In the genomic region with DNA sequence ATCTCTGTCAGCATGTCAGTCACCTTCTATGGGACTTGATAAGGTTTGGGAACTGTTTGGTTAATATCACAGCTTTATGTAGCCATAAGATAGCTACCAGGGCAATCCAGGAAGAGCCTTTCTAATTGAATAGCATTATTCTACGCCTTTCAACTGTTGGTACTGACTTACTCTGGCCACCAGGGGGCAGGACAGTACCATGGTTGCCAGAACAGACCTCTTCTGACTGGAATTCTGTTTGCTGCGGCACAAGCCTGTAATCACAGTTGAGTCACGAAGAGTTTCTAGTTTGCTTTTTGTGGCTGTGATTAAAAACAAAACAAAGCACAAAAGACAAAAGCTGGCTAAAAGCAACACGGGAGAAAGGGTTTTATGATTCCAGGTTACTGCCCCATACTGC, we compare ENCODE assay signal across 1 mouse cellular context.
TF ChIP-seq lines count a peak whose summit lies in the region.

No protein-coding gene starts in this region.

TF ChIP-seq in MEL, 35 proteins besides CTCF, POLR2A, EP300 and RAD21 (continued from another document):
- TF ChIP-seq MXI1 (IDR thresholded peaks at IDR 0.05; ENCODE audit: low read depth, low read length) (no peak), POLR2AphosphoS5 (IDR thresholded peaks at IDR 0.05; ENCODE audit: borderline replicate concordance, low read depth, low read length) (no peak), POLR2AphosphoS2 (IDR thresholded peaks at IDR 0.05; ENCODE audit: low read length) (no peak), ZNF384 (IDR thresholded peaks at IDR 0.05; ENCODE audit: low read depth, low read length) (no peak), NRF1 (IDR thresholded peaks at IDR 0.05; ENCODE audit: insufficient read depth, low read depth, low read length, poor library complexity, severe bottlenecking) (no peak), SIN3A (IDR thresholded peaks at IDR 0.05; ENCODE audit: low read length) (no peak)
